Mouse (Mus musculus): ENCODE results near the gene Plxna3. TPM values are rescaled to one million over a fixed set of nuclear protein-coding genes. Genes with fewer than 3 reads are reported as not detected.

Plxna3 gene
- total RNA-seq (2014; fragmentation: Nextera tagmentation) (20.5 and 24.0 TPM in 2 replicates), total RNA-seq (2017) (3.0 and 4.6 TPM in 2 replicates), polyA plus RNA-seq (2012) (18.8 and 19.4 TPM in 2 replicates)

DNA sequence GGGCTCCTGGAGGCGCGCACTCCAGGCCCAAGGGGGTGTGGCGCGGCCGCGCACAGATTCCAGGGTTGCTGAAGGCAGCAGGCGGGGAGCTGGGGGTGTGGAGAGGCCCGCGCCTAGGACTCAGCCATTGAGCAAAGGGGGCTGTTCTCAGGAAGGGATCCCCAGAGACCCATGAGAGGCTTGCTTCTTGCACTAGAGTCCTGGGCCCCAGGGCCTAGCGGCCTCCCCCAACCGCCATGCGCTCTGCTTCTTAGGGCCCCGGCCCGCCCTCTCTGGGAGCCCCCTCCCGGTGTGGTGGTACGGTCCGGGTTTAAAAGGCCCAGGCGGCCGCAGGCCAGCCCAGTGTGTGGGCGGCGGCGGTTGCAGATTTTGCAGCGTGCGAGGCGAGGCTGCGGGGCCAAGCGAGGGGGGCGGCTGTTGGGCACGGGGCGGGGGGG is at the start of gene Plxna3:
Gene Plxna3, plus strand, starts transcription at position 342 of the 437 bp plus-strand sequence.
- peak; percentile 57 for ATAC-seq (ENCODE audit: extremely low read depth, insufficient number of reproducible peaks, low FRiP score, poor library complexity, severe bottlenecking)
- TF ChIP-seq GATA2 (IDR thresholded peaks at IDR 0.05; ENCODE audit: borderline replicate concordance, low read depth, low read length) (no peak), GATA1 (IDR thresholded peaks at IDR 0.05; ENCODE audit: borderline replicate concordance, low read length) (no peak), POLR2AphosphoS5 (IDR thresholded peaks at IDR 0.05; ENCODE audit: insufficient replicate concordance, low read depth, low read length) (no peak), CTCF (IDR thresholded peaks at IDR 0.05; ENCODE audit: low read depth, low read length) (no peak), TAL1 (conservative IDR thresholded peaks at IDR 0.05; ENCODE audit: low read depth, low read length) (no peak)
- DNase-seq (ENCODE audit: low spot score): peak; percentile 66
- Histone ChIP-seq H3K9me3 (replicated peaks) (no peaks in the 10 kb centered on the region), H3K4me3 (ENCODE audit: low read depth, low read length) (peak within 1 kb of the TSS; percentile 72), H3K27me3 (ENCODE audit: insufficient read depth, low read length) (no peaks in the 10 kb centered on the region), H3K36me3 (replicated peaks) (peaks cover 31% of the 10 kb centered on the region), H3K4me1 (ENCODE audit: insufficient read depth, low read depth, low read length) (peaks cover 50% of the 10 kb centered on the region)

DNA sequence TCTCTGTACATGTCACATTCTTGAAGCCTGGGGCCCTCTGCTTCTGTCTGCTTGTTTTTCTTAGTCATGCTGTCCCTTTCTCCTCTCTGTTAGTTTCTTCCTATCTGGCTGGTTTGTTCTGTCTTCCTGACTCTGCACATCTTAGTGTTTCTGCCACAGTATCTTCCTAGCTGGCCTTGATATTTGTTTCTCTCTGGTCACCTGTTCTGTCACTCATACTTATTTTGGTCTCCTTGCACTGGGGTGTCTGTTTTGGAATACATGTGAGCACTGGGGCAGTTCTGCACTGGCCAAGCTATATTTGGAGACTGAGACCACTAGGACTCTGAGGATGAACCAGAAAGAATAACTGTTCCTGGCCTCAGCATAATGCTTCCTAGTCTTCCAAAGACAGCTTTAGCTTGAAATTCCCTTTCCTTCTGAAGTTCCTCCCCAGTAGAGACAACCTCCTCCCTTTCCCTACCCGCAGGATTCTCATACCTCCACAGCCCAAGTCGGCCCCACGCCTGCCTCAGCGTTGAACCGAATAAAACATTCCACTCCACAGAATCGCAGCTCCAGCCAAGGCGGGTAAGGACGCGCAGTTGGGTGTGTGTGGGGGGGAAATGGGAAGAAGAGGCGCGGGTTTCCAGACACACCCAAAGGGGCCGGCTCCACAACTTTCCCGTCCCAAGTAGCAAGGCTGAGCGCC is 47.7 kb upstream of the Plxna3 start:
- peaks cover 24% of the 10 kb centered on the region for H3K4me1 ChIP-seq (ENCODE audit: insufficient read depth, low read depth, low read length)
- H3K27me3 ChIP-seq (ENCODE audit: insufficient read depth, low read length): no peaks in the 10 kb centered on the region
- no peak for ATAC-seq (ENCODE audit: extremely low read depth, insufficient number of reproducible peaks, low FRiP score, poor library complexity, severe bottlenecking)
- H3K4me3 ChIP-seq (ENCODE audit: low read depth, low read length): peak overlapping the region; percentile 76
- peaks cover 26% of the 10 kb centered on the region for H3K36me3 ChIP-seq (replicated peaks)
- TF ChIP-seq GATA2 (IDR thresholded peaks at IDR 0.05; ENCODE audit: borderline replicate concordance, low read depth, low read length) (no peak), TAL1 (conservative IDR thresholded peaks at IDR 0.05; ENCODE audit: low read depth, low read length) (no peak), POLR2AphosphoS5 (IDR thresholded peaks at IDR 0.05; ENCODE audit: insufficient replicate concordance, low read depth, low read length) (no peak), CTCF (IDR thresholded peaks at IDR 0.05; ENCODE audit: low read depth, low read length) (no peak), GATA1 (IDR thresholded peaks at IDR 0.05; ENCODE audit: borderline replicate concordance, low read length) (no peak)
- DNase-seq (ENCODE audit: low spot score): no peak
- H3K9me3 ChIP-seq (replicated peaks): no peaks in the 10 kb centered on the region

DNA sequence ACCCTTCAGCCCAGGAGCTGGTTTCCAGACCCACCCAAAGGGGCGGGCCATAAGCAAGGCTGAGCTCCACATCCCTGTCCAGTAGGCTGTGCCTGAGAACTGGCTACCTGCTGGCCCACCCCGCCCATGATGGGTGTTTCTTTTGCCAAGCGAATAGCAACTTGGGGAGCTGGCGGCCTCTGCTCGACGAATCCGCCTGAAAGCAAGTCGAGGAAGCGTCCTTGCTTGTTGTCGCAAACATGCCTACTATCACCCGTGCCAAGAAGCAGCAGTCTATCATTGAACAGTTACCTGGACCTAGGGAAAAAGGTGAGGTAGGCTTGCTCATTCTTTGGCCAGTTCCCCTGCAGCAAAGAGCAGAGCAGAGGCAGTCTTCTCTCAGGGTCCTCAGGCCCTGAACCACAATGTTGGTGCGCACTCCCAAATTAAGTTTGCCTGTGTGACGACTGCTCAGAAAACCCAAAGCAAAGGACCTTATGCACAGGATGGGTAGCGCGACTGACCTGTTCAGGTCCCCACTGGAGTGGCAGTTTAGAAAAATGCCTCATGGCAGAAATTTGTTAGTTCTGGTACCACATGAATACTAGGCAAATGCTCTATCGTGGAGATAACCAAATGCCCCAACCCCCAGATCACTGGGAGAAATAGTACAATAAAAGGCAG is 47.0 kb upstream of the Plxna3 start, which contains the start of the genes Taz and Dnase1l1:
Gene Taz, plus strand, starts transcription at position 181 of the 663 bp plus-strand sequence.
Gene Dnase1l1, minus strand, starts transcription at position 606 of the 663 bp plus-strand sequence.
- ATAC-seq (ENCODE audit: extremely low read depth, insufficient number of reproducible peaks, low FRiP score, poor library complexity, severe bottlenecking): peak; percentile 95
- H3K27me3 ChIP-seq (ENCODE audit: insufficient read depth, low read length): no peaks in the 10 kb centered on the region
- TF ChIP-seq GATA1 (IDR thresholded peaks at IDR 0.05; ENCODE audit: borderline replicate concordance, low read length) (no peak), TAL1 (conservative IDR thresholded peaks at IDR 0.05; ENCODE audit: low read depth, low read length) (no peak), GATA2 (IDR thresholded peaks at IDR 0.05; ENCODE audit: borderline replicate concordance, low read depth, low read length) (no peak), POLR2AphosphoS5 (IDR thresholded peaks at IDR 0.05; ENCODE audit: insufficient replicate concordance, low read depth, low read length) (0 out of 2 replicates have a peak, but pooled peaks have one; percentile 48), CTCF (IDR thresholded peaks at IDR 0.05; ENCODE audit: low read depth, low read length) (no peak)
- H3K36me3 ChIP-seq (replicated peaks): peaks cover 23% of the 10 kb centered on the region
- no peaks in the 10 kb centered on the region for H3K9me3 ChIP-seq (replicated peaks)
- peak within 1 kb of the TSS; percentile 76 for H3K4me3 ChIP-seq (ENCODE audit: low read depth, low read length)
- DNase-seq (ENCODE audit: low spot score): peak; percentile 32
- peaks cover 24% of the 10 kb centered on the region for H3K4me1 ChIP-seq (ENCODE audit: insufficient read depth, low read depth, low read length)

DNA sequence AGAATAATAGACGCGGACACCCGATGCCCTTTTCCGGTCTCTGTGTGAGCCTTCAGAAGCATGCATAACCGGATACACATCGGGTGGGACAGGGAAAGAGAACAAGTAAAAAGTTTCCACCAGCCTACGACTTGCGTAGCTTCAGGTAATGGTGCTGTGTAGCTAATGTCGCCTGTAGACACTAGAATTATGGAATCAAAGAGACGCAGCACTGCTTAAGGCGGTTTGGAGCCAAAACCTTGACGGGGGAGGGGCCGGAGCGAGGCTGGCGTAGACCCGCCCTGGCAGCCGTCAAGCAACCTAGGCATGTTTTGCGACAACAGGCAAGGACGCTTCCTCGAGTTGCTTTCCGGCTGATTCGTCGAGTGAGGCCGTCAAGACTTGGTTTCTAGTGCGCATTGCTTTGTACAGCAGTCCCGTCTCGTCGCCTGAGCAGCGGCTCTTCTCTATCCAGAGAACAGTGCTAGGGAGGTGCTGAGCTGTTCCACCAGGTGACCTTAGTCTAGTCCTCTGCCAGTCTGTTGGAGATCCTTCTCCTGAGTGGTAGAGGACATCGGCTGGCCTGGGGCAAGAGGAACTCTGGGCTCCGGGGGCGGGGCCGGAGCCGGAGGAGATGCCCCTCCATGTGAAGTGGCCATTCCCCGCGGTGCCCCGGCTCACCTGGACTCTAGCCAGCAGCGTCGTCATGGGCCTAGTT is 46.3 kb upstream of the Plxna3 start:
- DNase-seq (ENCODE audit: low spot score) (peak; percentile 29), ATAC-seq (ENCODE audit: extremely low read depth, insufficient number of reproducible peaks, low FRiP score, poor library complexity, severe bottlenecking) (0 out of 2 replicates have a peak, but pooled peaks have one; percentile 11)
- TF ChIP-seq GATA2 (IDR thresholded peaks at IDR 0.05; ENCODE audit: borderline replicate concordance, low read depth, low read length) (no peak), GATA1 (IDR thresholded peaks at IDR 0.05; ENCODE audit: borderline replicate concordance, low read length) (no peak), POLR2AphosphoS5 (IDR thresholded peaks at IDR 0.05; ENCODE audit: insufficient replicate concordance, low read depth, low read length) (no peak), CTCF (IDR thresholded peaks at IDR 0.05; ENCODE audit: low read depth, low read length) (no peak), TAL1 (conservative IDR thresholded peaks at IDR 0.05; ENCODE audit: low read depth, low read length) (no peak)
- no peaks in the 10 kb centered on the region for H3K27me3 ChIP-seq (ENCODE audit: insufficient read depth, low read length)
- H3K9me3 ChIP-seq (replicated peaks): no peaks in the 10 kb centered on the region
- peaks cover 22% of the 10 kb centered on the region for H3K4me1 ChIP-seq (ENCODE audit: insufficient read depth, low read depth, low read length)
- peak overlapping the region; percentile 76 for H3K4me3 ChIP-seq (ENCODE audit: low read depth, low read length)
- H3K36me3 ChIP-seq (replicated peaks): peaks cover 28% of the 10 kb centered on the region

DNA sequence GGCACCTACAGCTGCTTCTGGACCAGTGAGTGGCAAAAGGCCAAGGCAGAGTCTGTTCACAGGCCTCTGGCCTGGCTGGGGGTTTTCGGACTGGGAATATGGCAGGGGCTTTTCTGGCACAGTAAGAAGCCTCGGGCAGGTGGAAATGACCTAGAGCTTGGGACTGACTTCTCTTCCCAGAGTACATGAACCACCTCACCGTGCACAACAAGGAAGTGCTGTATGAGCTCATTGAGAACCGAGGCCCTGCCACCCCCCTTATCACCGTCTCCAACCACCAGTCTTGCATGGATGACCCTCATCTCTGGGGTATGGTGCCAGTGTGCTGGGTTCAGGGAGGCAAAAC is 45.8 kb upstream of the Plxna3 start:
- Histone ChIP-seq H3K27me3 (ENCODE audit: insufficient read depth, low read length) (no peaks in the 10 kb centered on the region), H3K36me3 (replicated peaks) (peaks cover 33% of the 10 kb centered on the region), H3K9me3 (replicated peaks) (no peaks in the 10 kb centered on the region), H3K4me1 (ENCODE audit: insufficient read depth, low read depth, low read length) (peaks cover 19% of the 10 kb centered on the region), H3K4me3 (ENCODE audit: low read depth, low read length) (peak overlapping the region; percentile 76)
- TF ChIP-seq GATA1 (IDR thresholded peaks at IDR 0.05; ENCODE audit: borderline replicate concordance, low read length) (no peak), POLR2AphosphoS5 (IDR thresholded peaks at IDR 0.05; ENCODE audit: insufficient replicate concordance, low read depth, low read length) (no peak), CTCF (IDR thresholded peaks at IDR 0.05; ENCODE audit: low read depth, low read length) (no peak), GATA2 (IDR thresholded peaks at IDR 0.05; ENCODE audit: borderline replicate concordance, low read depth, low read length) (no peak), TAL1 (conservative IDR thresholded peaks at IDR 0.05; ENCODE audit: low read depth, low read length) (no peak)
- DNase-seq (ENCODE audit: low spot score) (no peak), ATAC-seq (ENCODE audit: extremely low read depth, insufficient number of reproducible peaks, low FRiP score, poor library complexity, severe bottlenecking) (no peak)

Data from G1E (cell line).